Mouse (Mus musculus): ENCODE data around the gene Cntnap2. TPM values are rescaled to one million over a fixed set of nuclear protein-coding genes. Genes with fewer than 3 reads are reported as not detected.

Gene Cntnap2
- polyA plus RNA-seq (2015; fragmentation: Nextera tagmentation; extraction: Ambion mirVana), result 0.08 TPM in 1 of 2 replicates, not detected in the other

DNA sequence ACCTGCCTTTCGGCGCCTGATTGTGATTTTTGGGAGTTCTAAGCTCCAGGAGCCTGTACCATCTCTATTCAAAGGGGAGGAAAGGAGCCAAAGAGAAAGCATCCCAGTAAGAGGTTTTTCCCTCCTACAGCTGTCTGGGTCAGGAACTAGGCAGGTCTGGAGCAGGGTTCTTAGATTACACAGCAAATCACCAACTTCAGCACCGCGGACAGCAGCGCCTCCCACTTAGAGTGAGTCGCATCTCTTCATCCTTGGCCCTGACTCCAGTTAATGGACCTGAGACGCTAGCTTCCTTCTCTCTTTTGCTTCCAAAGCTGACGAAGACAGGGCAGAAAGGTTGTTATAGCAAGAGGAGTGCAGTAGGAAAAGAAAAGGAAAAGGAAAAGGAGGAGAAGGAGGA lies at the start of gene Cntnap2:
Cntnap2 (plus strand) TSS at position 267 of the 400 bp plus-strand sequence.

All from spleen, postnatal 0 days (tissue).